Mouse (Mus musculus) layer of hippocampus, adult 9-11 months (tissue): ENCODE data around the gene Gm1043.

Experiments used
- DNase-seq: peaks from one replicate; pipeline ENCODE4 v3.0.0; 2022

Gene Gm1043

DNA sequence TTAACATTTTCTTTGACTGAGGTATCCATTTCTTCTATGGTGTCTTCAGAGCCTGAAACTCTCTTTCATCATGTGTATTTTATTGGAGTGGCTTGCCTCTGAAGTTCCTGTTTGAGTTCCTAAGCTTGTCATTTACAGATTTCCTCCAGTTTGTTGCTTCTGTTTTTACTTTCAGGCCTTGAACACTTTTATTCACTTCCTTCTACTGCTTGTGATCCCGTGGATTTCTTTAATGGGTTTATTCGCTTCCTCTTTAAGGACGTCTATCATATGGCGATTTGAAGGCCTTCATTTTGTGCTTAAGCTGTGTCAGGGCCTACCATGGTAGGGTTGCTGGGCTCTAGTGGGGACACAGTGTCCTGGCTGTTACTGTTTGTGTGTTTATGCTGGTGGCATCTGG, 11.5 kb upstream of the Gm1043 start:
- DNase-seq: no peak

DNA sequence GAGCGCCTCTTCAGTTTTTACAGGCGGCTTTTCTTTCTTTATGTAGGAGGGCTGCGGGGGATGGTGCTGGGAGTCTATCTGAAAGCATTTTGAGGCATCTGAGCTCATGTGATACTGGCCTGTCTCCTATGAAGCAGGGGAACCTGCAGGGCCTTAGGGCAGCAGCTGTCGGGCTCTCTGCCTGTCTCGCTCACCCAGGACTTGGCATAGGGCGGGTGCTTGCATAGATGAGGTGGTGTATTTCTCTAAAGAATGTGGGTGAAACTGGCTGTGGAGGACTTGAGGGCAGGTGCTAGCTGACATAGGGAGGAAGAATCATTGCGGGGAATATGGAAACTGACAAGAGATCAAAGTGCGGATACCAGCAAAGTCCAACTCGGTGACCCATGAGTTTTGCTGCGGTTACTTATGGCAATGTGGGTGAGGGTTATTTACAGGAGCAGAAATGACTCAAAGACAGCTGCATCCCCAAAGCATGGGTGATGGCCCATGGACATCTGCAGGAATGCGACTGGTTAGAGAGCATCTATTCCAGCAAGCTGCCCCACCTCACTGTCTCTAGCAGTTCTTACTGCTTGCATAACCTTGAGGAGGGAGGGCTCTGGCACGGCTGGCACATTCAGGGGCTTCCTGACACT, 8.4 kb upstream of the Gm1043 start:
- peak; percentile 43 for DNase-seq

DNA sequence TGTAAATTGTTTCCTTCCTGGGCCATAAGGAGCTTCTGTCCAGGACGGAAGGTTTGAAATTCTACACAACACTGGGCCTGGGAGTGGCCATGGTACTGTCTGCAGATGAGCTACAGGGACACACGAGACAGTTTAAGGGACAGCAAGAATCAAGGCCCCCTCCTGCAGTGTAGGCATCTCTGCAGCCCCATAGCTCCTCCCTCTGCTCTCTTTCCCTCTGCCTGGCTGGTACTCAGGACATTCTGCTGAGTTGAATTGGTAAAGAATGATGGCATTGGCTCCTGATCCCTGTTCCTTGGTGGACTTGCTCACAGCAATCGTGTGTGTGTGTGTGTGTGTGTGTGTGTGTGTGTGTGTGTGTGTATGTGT, 7.9 kb upstream of the Gm1043 start:
- no peak for DNase-seq

DNA sequence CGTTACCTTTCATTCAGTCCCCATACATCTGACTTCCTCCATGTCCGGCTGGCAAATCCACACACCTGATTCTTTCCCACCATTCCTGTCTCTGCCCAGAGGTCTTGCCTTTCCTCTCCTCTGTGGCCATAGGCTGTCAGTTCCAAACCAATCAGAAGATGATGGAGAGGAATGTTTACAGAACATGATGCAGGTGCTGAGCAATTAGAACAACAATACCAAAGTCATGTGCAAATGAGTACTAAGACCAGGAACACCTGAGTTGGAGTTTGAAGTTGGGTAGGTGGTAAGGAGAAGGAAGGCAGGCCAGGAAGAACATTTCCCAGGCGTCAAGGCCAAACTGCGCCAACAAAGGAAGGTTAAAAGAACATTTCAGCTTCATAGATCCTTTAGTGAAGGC, 5.7 kb upstream of the Gm1043 start:
- DNase-seq: no peak

DNA sequence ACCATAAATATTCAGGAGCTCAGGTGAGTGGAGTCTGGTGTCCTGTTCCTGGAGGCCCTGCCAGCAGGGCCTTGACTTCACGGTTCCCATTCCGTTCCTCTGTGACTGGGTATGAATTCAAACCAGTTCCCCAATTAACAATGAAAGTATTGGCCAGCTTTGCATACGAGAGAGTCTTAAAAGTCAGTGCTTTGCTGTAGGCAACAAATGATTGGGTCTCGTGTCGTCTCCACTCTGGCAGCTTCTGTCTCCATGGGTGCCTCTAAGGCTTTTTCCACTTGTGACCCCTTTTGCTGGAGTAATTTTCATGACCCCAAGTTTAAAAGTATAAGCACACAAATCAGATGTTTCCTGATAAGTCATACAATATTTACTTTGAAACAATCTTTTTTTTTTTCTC, 4.6 kb upstream of the Gm1043 start:
- no peak for DNase-seq

DNA sequence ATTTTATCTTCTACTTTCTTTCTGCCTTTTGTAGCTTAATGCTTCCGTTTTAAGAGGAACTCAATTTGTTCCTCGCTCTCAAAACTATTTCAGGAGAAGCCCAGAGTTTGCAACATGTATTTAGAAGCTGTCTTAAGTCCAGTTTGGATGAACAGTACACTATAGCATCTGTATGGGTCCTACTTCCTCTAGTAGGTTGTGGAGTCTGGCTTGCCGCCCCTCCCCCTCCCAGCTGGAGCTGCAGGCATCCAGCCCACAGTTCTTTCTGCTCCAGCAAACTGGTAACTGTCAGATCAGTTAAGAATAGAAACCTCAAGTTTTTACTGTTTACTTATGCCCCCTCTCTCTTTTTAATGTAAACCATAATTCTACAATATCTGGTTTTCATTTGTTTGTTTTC, 2.8 kb upstream of the Gm1043 start:
- DNase-seq: peak; percentile 76

DNA sequence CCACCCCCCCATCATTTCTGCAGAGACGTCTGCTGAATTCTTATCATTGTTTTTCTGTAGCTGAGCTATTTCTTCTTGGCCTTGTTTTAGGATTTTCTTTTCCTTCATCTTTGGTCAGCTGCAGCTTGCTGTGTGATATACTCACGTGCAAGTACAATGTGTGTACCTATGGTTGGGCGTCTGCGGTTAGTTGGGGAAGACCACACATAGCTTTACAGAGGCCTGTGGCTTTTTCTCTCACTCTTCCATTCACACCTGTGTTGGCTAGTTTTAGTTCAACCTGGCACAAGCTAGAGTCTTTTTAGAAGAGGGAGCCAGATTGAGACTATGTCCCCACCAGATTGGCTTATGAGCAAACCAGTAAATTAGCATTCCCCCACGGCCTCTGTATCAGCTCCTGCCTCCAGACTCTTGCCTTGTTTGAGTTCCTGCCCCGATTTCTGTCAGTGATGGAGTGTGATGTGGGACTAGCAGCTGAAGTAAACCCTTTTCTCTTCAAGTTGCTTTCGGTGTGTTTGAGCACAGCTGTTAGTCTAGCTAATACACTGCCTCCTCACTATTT, 1.9 kb upstream of the Gm1043 start:
- DNase-seq: no peak

DNA sequence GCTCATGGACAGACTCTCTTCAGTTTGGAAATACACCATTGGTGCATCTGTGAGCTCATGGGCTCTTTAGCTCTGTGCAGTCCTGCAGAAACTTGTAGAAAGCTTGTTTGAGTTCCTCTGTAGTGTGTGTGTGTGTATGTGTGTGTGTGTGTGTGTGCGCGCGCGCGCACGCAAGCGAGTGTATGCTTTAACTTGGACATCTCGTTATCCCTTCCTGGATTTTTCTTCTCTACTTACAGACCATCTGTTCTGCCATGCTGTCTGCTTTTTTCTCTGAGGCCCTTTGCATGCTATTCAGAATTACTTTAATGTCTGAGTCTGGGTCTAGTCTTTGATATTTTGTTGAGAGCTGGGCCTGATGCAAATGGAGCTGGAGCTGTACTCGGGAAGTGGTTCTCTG, 1.3 kb upstream of the Gm1043 start:
- DNase-seq: no peak

DNA sequence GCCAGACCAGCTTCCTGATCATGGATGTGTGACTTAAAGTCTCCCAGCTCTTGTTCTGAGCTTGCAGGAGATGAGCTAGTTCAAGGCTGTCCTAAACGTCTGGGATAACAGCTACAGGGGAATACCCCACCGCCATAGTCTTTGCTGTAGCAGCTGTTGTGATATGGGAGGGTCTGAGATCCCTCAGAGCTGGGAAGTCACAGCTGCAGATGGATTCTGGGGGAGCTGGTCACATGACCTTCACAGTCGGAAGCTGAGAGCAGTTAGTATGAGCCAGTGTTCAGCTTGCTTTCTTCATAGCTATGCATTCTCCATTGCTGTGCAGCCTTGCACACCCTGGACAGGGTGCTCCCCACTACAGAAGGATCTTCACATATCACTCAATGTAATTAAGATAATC, 748 bp downstream of the Gm1043 start:
- no peak for DNase-seq

DNA sequence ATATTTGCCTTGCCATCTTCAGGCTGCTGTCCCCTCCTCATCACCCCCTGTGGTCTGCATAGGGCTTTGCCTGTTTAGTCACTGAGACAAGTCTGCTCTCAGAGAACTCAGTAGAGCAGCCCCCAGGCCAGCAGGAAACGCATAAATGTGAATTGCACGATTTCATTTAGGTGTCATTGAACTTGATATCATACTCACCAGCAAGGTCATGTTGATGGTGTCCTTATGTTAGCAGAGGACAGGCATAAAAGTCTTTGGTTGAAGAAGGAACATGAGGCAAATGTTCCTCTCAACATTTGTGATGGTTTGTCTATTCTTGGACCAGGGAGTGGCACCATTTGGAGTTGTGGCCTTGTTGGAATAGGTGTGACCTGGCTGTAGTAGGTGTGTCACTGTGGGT, 2.6 kb downstream of the Gm1043 start:
- no peak for DNase-seq

DNA sequence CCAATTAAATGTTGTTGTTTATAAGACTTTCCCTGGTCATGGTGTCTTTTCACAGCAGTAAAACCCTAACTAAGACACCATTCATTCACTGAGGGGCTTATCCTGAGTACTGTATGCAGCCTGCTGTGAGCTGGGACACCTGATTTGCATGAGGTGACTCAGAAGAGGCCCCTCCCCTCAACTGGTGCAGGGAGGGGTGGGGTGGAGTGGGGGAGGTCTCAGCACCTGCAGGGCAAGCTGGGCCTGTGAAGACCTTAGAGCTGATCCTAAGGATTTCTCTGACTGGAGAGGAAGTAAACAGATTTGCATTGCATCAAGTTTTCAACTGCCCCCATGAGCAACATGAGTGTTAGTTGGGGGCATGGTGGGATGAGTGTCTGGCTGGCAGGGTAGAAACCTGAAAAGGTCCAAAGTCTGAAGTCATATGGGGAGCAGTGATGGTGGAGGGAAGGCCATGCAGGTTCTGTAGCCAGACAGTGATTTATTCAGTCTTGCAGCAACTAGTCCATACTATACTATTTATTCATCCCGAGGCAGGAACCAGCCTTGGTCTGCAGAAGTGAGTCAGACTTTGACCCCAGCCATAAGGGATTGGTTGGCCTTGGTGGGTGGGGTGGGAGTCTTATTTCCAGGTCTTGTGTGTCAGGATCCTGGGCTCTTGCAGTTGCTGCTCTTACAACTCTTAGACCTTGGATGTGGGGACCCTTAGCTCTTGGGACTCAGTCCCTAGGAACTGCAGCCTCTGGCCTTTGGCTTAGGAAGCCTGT, 3.4 kb downstream of the Gm1043 start:
- no peak for DNase-seq

DNA sequence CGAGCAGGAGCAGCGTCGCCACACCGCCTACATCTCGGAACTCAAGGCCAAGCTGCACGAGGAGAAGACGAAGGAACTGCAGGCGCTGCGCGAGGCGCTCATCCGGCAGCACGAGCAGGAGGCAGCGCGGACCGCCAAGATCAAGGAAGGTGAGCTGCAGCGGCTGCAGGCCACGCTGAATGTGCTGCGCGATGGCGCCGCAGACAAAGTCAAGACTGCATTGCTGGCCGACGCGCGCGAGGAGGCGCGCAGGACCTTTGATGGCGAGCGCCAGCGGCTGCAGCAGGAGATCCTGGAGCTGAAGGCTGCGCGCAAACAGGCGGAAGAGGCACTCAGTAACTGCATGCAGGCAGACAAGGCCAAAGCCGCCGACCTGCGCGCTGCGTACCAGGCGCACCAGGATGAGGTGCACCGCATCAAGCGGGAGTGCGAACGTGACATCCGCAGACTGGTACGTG, 6.0 kb downstream of the Gm1043 start:
- DNase-seq: no peak

DNA sequence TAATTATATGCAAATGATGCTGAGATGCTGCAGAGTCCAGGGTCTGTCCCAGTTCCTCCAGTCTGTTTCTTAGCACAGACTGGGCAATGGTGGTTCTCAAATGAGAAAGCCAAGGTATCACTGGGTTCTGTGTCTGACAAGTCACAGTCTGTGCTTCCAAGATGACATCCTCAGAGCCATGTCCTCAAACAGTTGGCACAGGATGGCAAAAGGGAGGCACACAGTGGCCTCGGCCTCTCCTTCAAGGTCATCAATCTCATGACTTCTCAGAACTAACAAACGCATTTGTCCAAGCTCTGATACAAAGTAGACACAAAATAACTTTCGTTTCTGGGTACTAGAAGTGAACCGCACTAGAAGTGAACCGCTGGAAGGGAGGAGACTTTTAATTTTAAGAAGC, 9.8 kb downstream of the Gm1043 start:
- DNase-seq: no peak

DNA sequence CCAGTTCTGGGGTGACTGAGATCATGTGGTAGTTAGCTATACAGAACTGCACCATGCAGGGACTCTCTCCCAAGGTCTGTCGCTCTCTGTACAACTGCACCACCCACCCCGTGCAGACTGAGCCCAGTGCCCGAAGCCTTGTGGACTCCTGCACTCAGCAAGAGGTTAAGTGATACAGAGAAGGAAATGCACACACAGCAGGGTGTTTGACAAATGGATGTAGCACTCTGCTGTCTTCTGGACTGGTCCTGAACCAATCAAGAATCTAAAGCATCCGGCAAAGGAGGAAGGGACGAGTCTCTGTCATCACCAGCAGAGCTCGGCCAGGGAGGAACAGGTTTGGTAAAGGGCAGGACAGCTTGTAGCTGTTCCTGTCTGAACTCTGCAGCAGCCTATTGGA, 12.4 kb downstream of the Gm1043 start:
- no peak for DNase-seq

DNA sequence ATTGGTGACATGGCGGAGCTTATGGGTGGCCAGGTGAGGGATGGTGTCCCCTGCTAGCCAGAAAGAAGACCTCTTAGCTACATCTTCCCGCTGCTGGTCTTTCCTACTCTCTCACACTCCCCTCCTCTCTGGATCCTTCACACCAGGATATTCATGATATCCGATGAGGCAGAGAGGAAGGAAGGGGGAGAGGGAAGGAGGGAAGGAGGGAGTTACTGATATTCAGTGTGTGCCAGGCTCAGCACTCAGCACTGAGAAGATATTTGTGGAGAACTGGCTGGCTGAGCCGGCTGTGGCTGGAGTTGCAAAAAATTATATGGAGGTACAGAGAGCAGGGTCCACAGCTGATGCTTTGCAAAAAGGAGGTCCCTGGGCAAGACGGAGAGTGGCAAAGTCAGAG, 15.6 kb downstream of the Gm1043 start:
- DNase-seq: no peak

DNA sequence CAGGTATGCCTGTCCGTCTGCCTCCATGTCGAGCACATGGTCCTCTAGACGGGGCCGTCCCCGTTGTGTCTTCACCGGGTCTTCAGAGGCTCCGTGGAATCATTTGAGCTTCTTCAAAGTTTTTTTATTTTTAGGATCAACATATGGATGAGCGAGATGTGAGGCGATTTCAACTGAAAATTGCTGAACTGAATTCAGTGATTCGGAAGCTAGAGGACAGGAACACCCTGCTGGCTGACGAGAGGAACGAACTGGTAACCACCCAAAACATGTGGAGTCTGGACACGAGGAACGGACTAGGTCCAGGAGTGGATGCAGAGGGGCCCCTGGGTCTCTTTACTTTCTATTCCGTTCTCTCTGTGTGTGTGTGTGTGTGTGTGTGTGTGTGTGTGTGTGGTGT, 16.5 kb downstream of the Gm1043 start:
- no peak for DNase-seq

DNA sequence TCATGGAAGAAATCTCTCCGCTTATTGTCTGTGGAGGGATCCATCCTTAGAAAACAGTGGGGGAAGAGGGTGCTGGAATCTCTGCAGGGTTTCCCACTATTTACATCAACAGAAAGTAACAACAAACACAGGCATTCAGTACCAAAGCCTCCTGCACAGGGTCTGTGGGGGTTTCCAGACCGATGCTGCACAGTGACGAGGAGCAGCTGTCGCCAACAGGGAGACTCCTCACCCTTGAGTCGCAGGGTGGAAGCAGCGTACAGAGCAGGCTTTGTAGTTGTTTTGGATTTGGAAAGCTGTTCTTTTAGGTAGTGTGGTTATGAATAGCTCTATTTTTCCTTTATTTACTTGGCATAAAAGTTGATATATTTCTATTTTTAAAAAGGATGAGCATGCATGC, 16.9 kb downstream of the Gm1043 start:
- DNase-seq: peak; percentile 51

DNA sequence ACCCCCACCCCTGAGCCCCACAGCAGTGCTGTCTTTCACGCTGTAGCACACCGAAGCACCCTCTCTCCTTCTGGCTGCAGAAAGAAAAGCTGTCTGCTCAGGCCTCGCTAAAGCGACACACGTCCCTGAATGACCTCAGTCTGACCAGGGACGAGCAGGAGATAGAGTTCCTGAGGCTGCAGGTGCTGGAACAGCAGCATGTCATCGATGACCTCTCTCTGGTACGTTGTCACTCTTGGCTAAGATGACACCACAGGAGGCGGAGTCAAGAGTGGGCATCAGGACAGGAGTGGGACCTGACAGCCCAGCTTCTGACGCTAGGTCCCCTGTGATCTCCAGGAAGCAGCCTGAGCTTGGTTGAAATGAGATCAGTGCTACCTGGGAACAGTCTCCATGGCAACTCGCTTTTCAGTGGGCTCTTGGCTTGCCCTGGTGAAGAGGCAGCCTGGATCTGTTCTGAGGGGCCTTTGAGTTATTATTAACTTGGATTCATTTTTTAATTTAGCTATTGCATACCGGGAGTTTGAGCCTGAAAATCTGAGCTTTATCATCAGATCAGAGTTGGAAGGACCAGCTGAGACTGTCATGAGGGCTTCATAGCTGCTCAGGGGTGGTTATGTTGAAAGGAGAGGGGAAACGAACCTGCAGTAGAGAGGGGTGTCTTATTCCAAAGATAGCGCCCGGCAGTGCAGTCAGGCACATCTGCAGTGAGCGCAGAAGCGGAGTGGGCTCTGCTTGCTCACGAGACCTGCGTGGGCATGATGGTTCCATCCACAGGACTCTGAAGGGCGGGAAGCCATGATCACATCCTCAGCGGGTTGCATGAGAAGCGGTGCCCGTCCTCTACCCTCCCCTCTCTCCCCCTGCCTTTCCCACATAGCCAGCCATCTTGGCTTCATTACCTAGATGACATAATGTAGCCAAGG, 20.6 kb downstream of the Gm1043 start:
- peak; percentile 72 for DNase-seq

DNA sequence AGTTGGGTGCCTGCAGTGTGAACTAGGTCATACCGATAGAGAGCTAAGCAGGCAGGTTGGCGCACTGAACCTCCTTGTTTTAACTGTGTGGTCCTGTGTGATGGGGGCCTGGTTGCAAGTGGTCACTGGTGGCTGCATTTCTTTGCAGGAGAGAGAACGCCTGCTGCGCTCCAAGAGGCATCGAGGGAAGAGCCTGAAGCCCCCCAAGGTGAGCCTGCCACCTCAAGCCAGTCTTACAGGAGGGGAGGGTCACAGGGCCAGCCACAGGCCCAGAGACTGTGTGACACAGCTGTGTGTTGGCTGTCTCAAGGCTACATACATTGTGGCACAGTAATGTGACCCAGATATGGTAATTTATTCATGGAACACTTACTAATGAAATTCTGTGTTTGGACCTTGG, 21.9 kb downstream of the Gm1043 start:
- no peak for DNase-seq

DNA sequence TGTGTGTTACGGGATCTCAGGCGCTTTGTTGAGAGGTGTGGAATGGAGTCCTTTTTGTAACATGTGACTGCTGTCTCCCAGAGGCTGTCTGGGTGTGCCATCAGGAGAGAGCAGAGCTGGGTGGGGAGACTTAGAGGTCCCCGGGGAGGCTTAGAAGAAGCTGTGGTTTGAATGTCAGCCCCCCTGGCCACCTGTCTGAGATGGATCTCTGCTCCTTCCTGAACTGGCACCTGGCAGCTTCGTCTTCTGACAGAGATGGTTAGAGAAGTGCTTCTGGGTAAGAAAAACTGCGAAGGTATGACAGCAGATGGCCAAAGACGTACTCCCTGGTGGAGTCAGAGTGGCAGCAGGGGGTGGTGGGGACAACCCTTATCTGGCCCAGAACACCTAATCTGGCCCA, 22.4 kb downstream of the Gm1043 start:
- no peak for DNase-seq

DNA sequence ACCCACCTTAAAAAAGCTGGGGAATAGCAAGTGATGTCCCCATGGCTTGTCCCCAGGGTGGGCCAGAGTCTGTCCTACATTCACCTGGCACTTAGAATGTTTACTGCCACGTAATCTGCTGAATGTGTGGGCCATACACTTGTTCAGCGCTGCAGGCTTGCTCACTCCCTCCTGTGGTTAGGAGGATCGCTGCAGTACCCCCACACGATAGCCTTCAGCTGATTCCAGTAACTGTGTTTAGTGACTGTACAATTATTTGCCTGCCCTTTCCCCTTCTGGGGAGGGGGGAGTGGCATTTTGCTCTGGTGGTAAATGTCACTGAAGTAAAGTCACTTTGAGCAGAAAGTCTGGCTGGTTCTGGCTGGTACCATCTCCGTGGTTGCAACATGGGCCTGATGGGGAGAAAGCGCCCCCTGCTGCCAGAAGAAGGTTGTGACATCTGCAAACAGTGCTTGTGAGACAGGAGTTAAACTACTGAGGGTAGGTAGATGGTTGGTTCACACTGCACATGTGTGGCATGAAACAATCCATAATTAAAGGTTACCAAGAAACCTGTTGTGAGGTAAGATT, 24.2 kb downstream of the Gm1043 start:
- peak; percentile 73 for DNase-seq

DNA sequence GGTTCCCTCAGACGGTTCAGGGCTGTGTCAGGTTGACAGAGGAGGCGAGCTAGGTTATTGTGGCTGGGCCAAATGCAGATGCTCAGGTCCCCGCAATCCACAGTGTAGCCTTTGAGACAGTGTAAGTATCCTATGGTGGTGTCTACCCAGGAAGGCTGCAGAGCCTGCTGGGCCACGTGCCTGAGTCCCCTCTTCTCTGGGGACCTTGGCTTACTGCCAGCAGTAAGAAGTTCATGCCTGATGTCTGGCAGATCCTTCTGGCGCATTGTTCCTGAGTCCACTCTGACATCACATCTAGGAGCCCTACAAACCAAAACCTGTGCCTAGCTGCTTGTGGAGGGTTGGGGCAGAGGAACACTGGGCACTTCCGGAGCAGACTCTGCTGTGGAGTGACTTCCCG, 27.2 kb downstream of the Gm1043 start:
- no peak for DNase-seq

DNA sequence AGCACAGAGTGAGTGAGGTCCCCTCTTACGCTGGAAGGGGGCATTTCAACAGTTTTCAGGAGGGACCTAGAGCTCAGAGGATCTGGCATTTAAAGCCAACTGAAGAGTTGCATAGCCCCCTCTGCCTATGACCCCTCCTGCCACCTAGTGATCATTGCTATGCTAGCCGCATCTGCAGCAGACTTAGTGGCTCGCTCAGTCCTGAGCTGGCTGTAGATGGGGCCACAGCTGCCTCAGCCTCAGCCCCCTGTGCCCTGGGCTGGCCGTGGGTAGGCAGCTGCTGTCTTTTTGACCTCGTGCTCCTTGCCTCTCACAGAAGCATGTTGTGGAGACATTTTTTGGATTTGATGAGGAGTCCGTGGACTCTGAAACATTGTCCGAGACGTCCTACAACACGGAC, 32.0 kb downstream of the Gm1043 start:
- no peak for DNase-seq
